Mouse (Mus musculus) heart, postnatal 25 days (tissue): ENCODE data around the gene Bcl2l14. TPM values are rescaled to one million over a fixed set of nuclear protein-coding genes. Genes with fewer than 3 reads are reported as not detected.

Experiments
- DNase-seq: peaks from one replicate; pipeline ENCODE4 v3.0.0; 2022; ENCODE audit warnings: low spot score
- intact Hi-C: fragments of 180-260 bp; cut with DNase I; formaldehyde crosslinking; loops from one replicate; pipeline ENCODE4 v1.15.1; 2025
- total RNA-seq, 2 experiments: library from RNA; stranded (reverse); gene quantifications; 2 replicates each; pipeline ENCODE4 v1.2.3; 2021

The Bcl2l14 gene
- total RNA-seq = not detected

DNA sequence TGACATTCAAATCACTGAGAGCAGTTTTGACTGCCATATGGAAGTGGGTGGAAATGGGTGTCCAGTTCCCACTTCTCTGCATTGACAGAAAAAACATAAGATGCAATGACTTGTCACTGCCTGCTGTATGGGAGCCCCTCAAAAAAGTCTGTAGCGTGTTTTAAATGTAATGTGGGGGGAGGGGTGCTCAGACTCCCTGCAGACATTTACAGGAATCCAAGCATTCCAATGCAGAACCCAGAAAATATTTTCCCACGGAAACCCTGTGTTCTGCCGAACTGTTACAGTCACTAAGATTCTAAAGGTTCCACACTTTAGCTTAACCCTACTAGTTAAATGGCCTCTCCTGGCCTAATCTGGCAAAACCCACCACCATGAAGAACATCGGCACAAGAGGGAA is at the start of gene Bcl2l14:
Bcl2l14 (plus strand) TSS at position 301 of the 400 bp plus-strand sequence.
- intact Hi-C loops = no loop called here
- no peak for DNase-seq

DNA sequence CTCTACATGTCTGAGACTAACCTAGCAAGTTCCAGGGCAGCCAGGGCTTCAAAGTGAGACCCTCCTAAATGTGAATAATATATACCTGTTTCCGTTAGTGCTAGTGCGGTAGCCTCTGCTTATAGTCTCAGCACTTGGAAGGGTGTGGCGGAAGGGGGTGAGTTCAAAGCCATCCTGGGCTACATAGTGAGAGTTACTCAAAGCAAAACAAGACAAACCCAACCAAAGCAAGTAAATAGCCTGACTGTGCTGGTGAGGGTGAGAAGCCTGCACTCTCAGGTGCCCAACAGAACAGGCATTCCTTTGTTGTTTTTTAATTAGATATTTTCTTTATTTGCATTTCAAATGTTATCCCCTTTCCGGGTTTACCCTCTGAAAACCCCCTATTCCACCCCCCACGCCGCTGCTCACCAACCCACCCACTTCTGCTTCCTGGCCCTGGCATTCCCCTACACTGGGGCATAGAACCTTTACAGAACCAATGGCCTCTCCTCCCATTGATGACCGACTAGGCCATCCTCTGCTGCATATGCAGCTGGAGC is 47.5 kb upstream of the Bcl2l14 start:
- intact Hi-C loops = no loop called here
- no peak for DNase-seq

DNA sequence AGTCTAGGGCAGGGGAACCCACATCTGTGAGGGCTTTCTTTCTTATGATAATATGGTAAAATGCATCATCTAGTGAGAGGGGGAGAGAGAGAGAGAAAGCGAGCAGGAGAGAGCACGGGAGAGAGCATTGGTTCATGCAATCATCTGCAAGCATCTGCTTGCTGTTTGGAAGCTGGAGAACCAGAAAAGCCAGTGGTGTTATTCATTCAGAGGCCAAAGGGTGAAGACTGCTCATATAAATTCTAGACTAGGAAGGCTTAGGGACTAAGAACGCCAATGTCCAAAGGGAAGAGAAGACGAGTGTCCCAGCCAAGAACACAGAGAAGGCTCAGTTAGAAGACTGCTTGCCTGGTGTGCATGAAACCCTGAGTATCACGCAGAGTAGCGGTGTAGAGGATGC is 43.2 kb upstream of the Bcl2l14 start:
- intact Hi-C loops = no loop called here
- DNase-seq = no peak

DNA sequence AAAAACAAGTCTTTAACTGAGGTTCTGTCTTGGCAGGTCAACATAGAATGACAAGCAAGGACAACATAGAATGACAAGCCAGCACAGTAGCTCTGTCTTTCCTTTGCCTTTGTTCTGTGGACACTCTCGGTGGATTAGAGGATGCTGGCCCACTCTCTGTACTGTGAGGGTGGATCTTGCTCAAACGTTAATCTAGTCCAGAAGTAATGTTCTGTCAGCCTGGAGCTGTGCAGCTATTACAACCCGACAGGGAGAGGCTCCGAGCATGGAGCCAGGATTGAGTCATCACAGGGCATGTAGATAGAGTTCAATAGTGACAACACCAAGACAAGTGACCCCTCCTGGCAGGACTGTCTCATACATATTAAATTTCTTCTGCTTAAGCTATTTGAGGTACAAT is 42.4 kb upstream of the Bcl2l14 start:
- intact Hi-C loops = no loop called here
- no peak for DNase-seq

DNA sequence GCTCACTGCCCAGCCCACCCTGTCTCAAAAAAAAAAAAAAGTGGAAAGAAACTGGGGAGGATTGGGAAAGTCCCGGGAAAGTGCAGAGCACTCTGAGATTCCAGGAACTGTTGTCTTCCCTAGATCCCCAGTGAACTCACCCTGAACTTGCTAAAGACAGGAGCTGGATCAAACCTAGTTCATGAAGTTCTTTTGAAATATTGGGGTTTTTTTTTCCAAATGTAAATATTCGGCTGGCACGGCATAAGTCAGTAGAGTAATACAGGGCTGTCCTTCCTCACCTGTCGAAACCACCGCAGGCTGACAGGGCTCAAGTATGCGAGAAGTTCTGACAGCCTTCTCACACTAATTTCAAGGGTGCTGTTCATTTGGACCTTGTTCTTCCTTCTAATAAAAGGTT is 38.5 kb upstream of the Bcl2l14 start:
- intact Hi-C loops = no loop called here

DNA sequence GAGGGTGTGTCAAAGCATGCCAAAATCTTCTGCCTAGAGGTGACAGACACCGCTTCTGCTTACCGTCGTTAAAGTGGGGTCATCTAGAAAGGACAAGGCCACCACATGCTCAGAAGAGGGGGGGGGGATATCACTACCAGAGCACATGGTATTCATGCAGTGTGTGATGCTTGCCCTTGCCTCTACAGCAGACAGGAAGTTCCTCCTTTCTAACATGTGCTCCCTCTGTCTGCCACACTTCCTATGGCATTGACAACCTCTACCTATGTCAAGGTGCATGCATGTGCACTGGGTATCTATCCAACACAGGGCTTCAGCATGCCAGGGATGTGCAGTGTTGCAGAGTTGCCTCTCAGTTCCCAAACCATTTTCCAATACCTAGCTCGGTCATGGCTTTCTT is 36.0 kb upstream of the Bcl2l14 start:
- DNase-seq = no peak
- intact Hi-C loops = no loop called here

More for the DNA sequence above, 38.5 kb upstream of the Bcl2l14 start:
- no peak for DNase-seq

DNA sequence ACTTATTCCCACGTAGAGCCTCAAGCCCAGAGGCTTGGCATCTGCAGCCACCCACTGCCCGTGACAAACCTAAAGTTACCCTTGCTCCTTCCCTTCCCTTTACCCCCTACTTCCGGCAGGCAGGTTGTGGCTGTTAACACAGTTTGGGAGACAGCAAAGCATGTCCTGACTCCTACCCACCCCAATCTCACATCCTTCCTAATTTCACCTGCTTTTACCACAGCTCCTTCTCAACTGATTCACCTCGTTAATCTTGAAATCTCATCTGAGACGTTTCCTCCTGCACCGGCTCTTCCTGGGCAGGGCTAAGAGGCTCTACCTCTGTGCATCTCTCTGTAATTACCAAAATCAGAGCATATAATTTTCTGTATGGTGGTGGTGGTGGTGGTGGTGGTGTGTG is 31.5 kb upstream of the Bcl2l14 start:
- intact Hi-C loops = no loop called here
- DNase-seq = no peak

DNA sequence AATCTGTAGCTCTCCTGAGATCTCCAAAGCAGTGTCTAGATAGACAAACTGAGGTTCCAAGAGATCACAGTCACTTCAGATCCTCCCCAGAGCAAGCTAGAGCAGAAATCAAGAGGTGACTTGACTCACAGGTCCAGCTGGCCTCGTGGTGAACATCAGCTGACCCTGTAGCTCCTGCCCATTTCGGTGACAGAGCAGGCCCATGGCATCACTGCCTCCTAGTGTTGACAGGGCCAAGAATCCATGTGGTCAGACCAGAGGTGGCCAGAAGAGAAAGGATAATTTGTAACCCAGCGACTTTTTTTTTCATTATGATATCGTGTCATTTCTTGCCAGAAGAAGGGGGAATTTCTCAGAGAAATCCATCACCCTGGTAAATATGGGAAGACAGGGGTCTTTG is 30.2 kb upstream of the Bcl2l14 start:
- no peak for DNase-seq
- intact Hi-C loops = no loop called here

DNA sequence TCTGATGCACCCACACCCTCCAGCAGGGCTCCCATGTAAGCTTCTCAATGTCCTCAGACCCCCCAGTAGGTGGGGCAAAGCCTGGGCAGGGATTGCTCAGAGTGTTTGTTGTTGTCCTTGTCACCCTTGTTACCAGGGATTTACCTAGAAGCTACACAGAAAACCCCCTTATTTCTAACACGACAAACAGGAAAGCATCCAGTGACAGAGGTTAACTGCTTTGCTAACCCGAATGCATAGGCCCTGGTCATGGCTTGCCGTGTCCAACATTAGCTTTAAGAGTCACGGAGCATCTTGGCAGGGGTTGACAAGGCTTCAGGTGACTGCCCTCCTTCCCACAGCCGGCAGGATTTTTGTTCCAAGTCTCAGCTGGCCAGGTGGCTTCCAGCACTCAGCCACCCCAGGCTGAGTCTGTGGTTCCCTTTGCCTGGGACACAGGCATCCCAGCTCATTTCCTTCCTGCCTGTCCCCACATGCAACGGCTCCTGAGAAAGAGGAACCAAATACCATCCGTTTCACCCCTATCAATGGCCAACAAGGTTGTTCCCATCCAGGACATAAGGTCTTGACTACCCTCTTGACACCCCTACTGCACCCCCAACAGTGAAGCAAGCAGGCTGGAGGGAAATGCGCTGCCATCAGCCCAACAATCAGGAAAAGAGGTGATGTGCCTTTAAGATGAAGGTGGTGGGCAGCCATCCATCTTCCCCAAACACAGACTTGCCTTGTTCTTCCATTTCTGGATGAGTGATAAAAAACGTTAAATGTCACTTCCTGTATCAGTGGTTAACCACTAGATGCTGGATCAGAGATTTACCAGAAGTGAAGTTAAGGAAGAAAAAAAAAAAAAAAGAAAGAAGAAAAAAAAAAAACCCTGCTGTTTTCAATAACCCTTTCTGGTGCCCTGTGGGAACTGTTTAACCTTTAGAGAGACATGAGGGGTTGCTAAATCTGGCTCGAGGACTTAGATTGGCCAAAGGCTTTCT is 29.5 kb upstream of the Bcl2l14 start:
- no peak for DNase-seq
- intact Hi-C loops = no loop called here

DNA sequence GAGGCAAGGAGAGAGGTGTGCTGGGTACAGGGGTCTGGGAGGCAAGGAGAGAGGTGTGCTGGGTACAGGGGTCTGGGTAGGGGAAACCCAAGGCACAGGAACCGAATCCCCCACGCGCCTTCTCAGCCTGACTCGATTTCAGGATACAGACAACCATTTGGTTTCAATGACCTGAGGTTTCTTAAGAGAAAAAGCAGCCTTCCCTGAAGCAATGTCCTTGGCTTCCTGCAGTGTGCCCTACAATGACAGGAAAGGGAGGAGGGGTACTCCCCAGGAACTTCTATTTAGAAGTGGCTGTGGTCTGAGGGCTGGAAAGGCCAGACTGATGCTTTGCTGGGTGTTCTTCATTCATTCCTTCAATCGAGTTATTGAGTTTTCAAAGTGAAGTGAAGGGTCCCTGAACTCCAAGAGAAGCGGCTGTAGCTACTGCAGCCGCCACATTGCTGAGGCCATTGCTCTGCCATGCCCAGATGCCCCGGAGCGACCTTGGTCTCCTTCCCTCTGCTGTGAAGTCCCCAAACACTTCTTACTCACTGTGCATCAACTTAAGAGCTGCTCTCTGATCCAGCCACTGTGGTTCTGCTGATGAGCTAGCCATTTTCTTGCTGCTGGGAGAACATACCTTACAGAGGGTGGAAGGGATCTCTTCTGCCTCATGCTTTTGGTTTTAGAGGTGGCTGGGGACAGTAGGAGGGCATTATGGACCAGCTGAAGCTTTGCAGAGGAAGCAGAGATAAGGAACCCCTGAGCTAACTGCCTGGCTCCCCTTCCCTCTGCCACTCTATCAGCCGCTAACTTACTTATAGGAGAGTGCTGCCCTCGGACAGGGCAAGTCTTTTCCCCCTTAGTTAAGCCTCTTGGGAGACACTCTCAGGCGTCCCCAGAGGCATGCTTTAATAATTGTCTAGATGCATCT is 28.5 kb upstream of the Bcl2l14 start:
- no peak for DNase-seq
- intact Hi-C loops = no loop called here

DNA sequence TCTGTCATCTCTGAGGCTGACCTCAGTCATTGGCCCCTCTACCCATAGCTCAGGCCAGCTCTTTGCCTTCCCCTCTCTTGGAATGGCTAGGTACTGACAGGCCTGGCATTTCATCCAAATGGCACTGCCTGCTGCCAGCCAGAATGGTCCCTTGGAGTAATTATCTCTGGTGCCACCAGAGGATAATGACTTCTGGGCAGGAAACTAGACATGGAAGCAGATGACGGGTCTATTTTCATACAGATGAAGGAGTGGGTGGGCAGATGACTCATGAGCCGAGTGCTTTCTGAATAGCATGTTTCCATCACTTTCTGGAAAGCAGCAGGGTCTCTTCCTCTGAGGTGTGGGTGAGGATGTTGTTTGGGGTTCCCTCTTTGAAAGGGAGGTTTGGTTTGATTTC is 23.2 kb upstream of the Bcl2l14 start:
- intact Hi-C loops = no loop called here
- no peak for DNase-seq

DNA sequence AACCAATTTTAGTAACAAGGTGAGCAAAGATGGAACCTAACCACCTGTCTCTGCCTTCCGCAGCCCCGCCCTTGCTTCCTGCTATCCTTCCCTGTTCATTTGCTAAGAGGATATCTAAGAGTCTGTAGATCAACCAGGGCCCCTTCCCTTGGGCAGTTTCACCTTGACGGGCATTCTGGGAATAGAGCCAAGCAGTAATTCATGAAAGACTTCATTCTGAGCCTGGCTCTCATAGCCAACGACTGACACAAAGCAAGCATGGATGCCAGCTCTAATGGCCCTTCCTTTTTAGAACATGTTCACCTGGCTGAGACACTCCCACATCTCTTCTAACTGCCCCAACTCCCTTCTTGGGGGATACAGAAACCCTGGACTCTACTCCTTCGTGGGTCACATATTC is 18.9 kb upstream of the Bcl2l14 start:
- no peak for DNase-seq
- intact Hi-C loops = no loop called here

DNA sequence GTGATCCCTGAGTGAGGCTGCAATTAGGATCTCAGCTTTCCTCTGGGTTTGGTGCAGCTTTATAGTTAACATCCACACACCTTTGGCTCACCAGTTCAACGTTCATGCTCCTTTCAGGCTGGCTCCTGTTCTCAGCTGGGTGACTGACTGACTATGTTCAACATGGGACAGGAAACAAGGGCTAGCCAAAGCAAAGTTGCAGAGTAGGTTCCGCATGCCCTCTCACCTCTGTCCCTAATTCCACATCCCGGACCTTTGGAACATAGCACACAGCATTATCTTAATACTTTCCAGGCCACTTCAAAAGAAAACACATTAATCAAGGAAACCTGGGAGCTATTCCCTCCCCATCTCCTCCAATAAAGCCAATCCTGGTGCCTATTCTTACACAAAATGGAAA is 18.3 kb upstream of the Bcl2l14 start:
- intact Hi-C loops = no loop called here
- no peak for DNase-seq

DNA sequence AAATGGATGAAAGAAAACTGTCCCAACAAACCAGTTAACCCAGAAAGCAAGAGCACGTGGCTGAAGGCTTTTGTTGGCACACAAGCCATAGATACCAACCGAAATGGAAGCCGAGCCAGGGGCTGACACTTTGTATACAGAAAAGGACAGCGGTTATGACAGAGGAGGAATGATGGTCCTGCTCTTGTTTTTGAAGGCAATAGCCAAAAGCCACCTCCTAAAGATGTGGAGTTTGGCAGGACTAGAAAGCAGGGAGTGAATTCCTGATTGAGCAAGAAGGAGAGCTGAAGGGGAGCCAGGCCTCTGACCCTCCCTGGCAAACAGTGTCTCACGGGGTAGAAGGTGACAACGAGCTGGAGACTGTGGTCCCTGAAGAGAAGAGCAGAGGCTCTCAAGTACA is 14.7 kb upstream of the Bcl2l14 start:
- no peak for DNase-seq
- intact Hi-C loops = no loop called here

DNA sequence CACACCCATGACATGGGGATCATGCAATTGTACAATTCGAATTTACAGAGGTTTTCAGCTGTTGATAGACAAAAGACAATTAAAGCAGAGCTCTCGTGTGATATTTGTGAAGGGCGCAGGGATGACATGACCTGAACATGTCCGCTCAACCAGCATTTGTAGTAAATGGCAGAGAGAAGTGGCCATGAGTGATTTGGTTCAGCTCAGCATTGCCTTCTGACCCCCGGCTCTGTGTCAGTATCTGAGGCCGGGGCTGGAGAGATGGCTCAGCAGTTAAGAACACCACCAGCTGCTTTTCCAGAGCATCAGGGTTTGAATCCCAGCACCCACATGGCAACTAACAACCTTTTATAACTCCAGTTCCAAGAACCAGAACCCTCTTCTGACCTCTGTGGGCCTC is 10.2 kb upstream of the Bcl2l14 start:
- intact Hi-C loops = loop anchor here (5.0 kb wide), 2 partner anchors 234 to 349 kb away; partner anchors contain the start of gene Etv6
- DNase-seq = no peak

DNA sequence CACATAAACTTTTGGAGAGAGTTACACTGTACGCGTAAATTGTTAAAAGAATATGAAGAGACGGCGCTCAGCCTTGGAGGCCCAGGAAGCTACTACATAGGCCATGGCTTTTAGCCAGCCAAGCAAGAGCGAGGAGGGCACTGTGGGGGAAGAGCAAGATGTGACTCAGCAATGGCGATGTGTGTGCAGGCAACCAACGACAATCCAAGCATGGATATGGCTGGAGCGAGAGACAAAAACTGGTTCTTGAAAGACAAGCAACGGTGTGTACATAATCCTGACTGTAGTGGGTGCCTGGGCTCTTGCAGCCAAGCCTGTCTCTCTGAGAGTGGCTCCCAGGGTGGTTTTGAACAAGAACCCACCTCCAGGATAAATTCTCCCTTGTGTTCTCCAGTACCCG is 8.7 kb upstream of the Bcl2l14 start:
- intact Hi-C loops = loop anchor here (5.0 kb wide), 2 partner anchors 235 to 350 kb away; partner anchors contain the start of gene Etv6
- DNase-seq = no peak

DNA sequence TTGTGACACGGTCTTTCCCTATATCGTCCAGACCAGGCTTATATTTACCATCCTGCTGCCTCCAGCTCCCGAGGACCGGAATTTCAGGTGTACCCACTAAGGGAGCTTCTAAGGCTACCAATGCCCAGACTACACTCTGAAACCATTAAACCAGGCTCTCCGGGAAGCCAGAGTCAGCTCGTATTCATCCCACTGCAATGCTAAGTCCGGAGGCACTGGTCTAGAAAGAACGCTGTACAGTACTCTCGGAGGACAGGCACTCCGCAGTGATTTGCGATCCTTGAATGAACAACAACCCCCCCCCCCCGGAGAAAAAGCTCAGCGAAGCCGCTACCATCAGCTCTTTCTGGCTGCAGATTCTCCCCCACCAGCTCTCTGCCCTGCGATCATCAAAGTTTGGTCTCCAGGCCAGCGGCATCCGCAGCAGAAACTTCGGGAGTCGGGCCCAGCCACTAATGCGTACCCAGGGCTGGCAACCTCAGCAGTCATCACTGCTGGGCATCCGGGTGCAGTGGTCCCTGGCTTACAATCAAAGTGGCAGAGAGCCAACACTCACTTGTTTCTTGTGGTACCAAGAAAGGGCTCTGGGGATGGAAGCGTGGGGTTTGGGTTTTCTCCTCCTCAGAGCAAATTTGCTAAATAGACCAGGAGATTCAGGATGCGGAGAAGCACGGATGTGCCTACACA is 7.6 kb upstream of the Bcl2l14 start:
- intact Hi-C loops = loop anchor here (1.0 to 5.0 kb wide), 4 partner anchors 236 to 484 kb away; partner anchors contain the start of gene Etv6
- no peak for DNase-seq

DNA sequence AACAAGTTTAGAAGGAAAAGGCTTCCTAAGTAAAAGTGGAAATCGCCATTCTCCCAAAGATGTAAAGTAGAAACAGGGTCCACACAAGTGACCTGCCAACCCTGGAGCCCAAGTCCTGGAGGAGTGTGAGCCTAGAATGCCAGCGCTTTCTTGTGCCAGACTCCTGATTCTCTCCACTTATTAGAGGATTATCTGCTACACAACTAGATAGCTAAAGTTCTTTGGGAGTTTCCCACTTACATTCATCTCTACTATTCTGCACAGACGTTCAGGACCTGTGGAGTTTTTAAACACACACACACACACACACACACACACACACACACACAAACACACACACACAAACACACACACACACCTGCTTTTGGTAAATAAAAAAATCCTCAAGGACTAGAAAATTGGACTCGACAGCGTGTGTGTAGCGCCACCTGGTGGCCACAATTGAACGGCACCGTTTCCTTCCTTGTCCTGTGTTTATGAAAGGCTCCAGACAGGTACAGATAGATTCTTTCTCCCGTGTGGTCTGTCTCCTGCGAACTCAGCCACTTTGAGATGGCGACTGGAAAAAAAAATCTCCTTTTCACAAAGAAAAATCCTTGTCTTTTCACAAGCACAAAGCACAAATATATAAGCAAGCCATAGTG is 6.7 kb upstream of the Bcl2l14 start:
- intact Hi-C loops = loop anchor here (1.0 to 5.0 kb wide), 4 partner anchors 237 to 485 kb away; partner anchors contain the start of gene Etv6
- no peak for DNase-seq

DNA sequence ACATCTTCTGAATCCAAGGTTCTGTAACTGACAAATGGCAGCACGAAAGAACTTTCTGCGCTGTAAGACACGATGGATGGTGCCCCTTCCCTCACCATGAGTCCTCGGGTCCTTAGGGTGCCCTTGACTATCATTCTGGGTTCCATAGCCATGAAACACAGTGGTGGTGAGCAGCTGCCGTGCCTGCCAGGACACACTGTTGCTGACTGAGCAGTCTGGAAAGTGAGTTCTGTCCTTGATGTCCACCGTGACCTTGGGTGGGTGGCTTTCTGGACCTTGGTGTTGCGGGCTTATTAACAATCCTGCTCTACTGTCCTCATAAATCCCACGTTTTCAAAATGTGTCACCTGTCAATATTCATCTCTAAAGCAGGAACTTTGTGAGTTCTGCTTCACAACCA is 6.2 kb upstream of the Bcl2l14 start:
- intact Hi-C loops = loop anchor here (1.0 to 5.0 kb wide), 4 partner anchors 238 to 485 kb away; partner anchors contain the start of gene Etv6
- DNase-seq = no peak
